Mouse (Mus musculus) forelimb bud, embryonic 11.5 days (tissue): Measurements from ENCODE around the gene Ric8a.

Experiments used
- DNase-seq: peaks from one replicate; pipeline ENCODE4 v3.0.0-alpha.2; 2012; ENCODE audit warnings: low read depth, low spot score

Ric8a gene

GRCm38 (mm10) chr7:140856785-140857549 lies at the start of gene Ric8a:
Ric8a (plus strand) TSS chr7:140856957.
- DNase-seq, result peak; percentile 66

GRCm38 (mm10) chr7:140810496-140810895 lies 46.3 kb upstream of the Ric8a start:
- DNase-seq, result peak; percentile 12

GRCm38 (mm10) chr7:140811714-140812113 lies 45.0 kb upstream of the Ric8a start:
- DNase-seq, result no peak

- DNase-seq, result no peak
These were observed 43.9 kb upstream of the Ric8a start for GRCm38 (mm10) chr7:140812850-140813249.

- DNase-seq, result no peak
These were observed 36.6 kb upstream of the Ric8a start for GRCm38 (mm10) chr7:140820173-140820572.

GRCm38 (mm10) chr7:140821305-140821652 lies 35.5 kb upstream of the Ric8a start:
- no peak for DNase-seq

GRCm38 (mm10) chr7:140821653-140822329 lies 35.0 kb upstream of the Ric8a start, which contains the start of gene Zfp941:
Zfp941 (minus strand) TSS chr7:140822178.
- peak; percentile 60 for DNase-seq

- no peak for DNase-seq
These were observed 34.0 kb upstream of the Ric8a start for GRCm38 (mm10) chr7:140822731-140823130.

GRCm38 (mm10) chr7:140828171-140828881 lies 28.4 kb upstream of the Ric8a start:
- peak; percentile 28 for DNase-seq

GRCm38 (mm10) chr7:140831447-140831846 lies 25.3 kb upstream of the Ric8a start:
- DNase-seq, result no peak

GRCm38 (mm10) chr7:140833341-140833740 lies 23.4 kb upstream of the Ric8a start:
- no peak for DNase-seq

GRCm38 (mm10) chr7:140834968-140835757 lies 21.6 kb upstream of the Ric8a start, which contains the start of gene Urah:
Urah (plus strand) TSS chr7:140835018.
- DNase-seq, result no peak

GRCm38 (mm10) chr7:140835758-140836087 lies 21.0 kb upstream of the Ric8a start:
- DNase-seq, result no peak

GRCm38 (mm10) chr7:140836243-140837115 lies 20.3 kb upstream of the Ric8a start:
- DNase-seq, result no peak

- no peak for DNase-seq
These were observed 17.2 kb upstream of the Ric8a start for GRCm38 (mm10) chr7:140839556-140839955.

- no peak for DNase-seq
These were observed 15.7 kb upstream of the Ric8a start for GRCm38 (mm10) chr7:140840750-140841735.

- DNase-seq, result no peak
These were observed 13.0 kb upstream of the Ric8a start for GRCm38 (mm10) chr7:140843806-140844205.

GRCm38 (mm10) chr7:140844905-140845665 lies 11.7 kb upstream of the Ric8a start, which contains the start of gene Scgb1c1:
Scgb1c1 (plus strand) TSS chr7:140845547.
- peak; percentile 88 for DNase-seq

- DNase-seq, result no peak
These were observed 11.1 kb upstream of the Ric8a start for GRCm38 (mm10) chr7:140845683-140846082.
